Mouse (Mus musculus): ENCODE results near the gene H3f3a.

H3f3a gene

GRCm38 (mm10) chr1:180783580-180783928 lies 30.2 kb downstream of the H3f3a start:
- no peak for DNase-seq (ENCODE audit: extremely low spot score, low read depth, low spot score)

DNA sequence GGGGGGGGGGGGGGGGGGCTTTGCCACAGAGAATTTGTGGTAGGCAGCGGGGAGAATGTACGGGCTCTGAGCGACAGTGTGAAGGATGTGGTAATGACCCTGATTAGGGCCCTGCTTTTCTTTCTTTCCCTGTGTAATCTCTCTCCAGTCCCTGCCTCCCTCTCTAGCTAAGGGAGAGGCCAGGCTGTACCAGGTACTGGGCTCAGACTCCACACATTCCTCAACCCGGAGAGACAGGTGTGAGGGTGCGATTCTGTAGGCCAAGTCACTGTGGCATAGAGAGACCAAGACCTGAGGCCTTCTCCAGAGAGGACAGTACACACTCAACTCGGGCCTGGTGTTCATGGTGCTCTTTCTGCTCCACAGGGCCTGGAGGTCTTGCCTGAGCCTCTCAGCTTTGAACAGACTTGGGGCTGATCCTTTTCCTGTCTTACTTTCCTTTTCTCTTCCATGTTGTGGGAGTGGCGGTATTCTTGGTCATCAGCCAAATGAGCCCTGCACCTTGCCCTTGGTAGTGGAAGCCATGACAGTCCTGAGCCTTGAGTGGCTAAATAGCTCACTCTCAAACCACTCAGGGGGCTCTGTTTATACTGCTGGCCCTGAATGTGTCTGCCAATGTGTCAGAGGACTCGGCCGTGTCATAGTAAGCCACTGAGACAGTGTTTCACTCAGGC lies 30.7 kb downstream of the H3f3a start:
- DNase-seq (ENCODE audit: extremely low spot score, low read depth, low spot score) = no peak

DNA sequence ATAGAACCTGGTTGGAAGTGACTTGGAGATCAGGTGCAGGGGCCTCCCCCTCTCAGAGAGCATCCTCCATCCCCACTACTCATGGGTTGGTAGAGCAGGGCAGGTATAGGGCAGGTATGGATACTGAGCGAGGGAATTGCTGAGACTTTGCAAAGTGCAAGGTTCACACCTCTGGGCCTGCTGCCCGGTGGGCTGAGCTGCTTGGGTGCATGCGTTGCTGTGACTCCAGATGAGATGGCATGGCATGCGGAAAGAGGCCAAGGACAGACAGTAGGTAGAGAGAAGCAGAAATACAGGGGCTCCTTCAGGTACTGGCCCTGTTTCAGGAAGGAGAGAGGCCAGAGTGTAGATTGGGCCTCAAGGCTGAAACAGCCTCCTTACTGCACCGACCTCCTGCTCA lies 32.5 kb downstream of the H3f3a start:
- no peak for DNase-seq (ENCODE audit: extremely low spot score, low read depth, low spot score)

- no peak for DNase-seq (ENCODE audit: extremely low spot score, low read depth, low spot score)
Measured at GRCm38 (mm10) chr1:180780291-180780690, 33.5 kb downstream of the H3f3a start.

- DNase-seq (ENCODE audit: extremely low spot score, low read depth, low spot score) = no peak
Measured at GRCm38 (mm10) chr1:180778941-180779340, 34.8 kb downstream of the H3f3a start.

DNA sequence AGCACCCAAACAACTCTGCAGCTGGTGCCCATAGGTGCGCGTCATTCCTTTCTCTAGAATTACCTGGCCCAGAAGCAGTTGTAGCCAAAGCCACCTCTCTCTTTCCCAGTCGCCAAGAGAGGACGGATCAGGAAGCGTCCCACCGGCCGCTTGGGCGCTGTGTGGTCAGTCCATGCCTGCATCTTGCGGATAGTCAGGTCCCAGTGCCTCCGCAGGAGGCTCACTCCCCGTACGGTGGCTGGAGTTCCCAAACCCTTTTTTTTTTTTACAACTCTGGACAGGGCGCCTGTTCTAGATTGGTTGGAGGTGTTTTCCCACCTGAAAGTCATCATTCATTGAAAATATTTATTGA lies 35.4 kb downstream of the H3f3a start:
- DNase-seq (ENCODE audit: extremely low spot score, low read depth, low spot score) = no peak

GRCm38 (mm10) chr1:180777660-180778402 lies 35.9 kb downstream of the H3f3a start:
- peak; percentile 73 for DNase-seq (ENCODE audit: extremely low spot score, low read depth, low spot score)

DNA sequence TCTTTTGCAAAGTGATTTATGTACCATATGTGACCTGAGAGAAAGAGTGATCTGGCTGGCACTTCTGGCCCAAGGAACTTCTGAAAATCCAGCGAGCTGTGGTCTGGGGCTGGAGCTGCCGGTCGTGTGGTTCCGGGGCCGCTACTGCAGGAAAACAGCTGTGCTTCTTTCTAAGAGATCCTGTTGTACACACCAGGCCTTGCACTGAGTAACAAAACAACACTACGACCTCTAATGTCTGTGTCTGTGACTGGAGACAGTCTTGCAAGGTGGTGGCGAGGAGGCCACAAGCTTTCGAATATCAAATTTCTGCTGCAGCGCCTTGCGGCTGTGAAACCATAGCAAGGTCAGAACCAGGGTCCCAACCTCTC lies 36.5 kb downstream of the H3f3a start:
- DNase-seq (ENCODE audit: extremely low spot score, low read depth, low spot score) = no peak

GRCm38 (mm10) chr1:180776494-180776893 lies 37.2 kb downstream of the H3f3a start:
- DNase-seq (ENCODE audit: extremely low spot score, low read depth, low spot score) = no peak

DNA sequence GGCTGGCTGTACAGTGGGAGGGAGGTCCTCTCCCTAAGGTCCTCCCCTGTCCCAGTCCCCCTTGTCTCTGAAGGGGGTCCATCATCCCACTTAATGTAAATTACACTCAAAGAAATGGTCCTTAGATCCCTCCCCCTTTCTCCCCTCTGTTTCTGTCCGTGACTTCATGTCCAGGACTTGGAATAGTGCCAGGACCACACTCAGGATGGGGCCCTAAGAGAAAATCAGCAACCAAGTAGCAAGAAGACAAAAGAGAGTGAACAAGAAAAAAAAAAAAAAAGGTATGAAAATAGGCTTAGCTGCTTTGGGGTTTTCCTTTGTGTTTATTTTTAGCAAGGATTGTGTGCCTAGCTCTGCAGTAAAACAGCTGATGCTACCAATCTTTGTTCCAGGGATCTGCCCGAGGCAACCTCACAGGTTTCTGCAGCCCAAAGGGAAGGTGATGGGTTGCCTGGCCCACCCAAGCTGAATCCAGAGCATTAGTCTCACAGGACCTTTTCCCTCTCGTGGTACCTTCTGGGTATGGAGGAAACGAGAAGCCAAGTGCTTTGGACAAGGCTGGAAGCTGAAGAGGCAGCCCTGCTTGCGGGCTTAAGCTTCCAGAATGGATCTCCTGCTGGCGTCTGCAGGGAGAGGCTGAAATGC lies 37.8 kb downstream of the H3f3a start:
- no peak for DNase-seq (ENCODE audit: extremely low spot score, low read depth, low spot score)

DNA sequence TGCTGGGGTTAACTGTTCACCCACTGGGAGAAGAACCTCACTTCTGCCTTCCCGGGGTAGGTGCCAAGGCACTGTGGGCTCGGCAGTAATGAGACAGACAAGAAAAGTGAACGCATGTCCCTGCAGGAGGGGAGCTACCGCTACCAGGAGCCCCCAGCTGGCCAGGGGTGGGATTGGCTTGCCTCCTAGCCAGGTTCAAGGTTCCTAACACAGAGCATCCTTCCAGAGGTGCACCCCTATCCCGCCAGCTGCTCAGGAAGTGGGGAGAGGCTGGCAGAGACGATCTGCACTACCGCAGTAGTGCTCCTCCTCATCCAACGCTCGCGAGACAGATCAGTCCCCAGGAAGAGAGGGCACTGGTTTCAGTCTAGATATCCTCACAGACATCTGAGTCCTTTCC lies 38.4 kb downstream of the H3f3a start:
- DNase-seq (ENCODE audit: extremely low spot score, low read depth, low spot score) = no peak

DNA sequence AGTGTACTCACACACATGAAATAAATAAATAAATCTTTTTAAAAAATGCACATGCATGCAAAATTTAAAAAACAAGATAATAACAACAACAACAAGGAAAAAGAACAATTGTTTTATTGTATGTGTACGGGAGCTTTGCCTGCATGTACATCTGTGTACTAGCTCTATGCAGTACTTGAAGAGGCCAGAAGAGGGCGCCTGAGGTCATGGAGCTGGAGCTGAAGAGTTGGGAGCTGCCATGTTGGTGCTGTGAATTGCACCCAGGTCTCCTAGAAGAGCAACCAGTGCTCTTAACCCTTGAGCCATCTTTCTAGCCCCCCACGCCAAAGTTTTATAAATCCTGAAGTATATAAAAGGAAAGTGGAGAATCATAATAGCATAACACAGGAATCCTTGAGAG lies 39.1 kb downstream of the H3f3a start:
- no peak for DNase-seq (ENCODE audit: extremely low spot score, low read depth, low spot score)

- no peak for DNase-seq (ENCODE audit: extremely low spot score, low read depth, low spot score)
Measured at GRCm38 (mm10) chr1:180772291-180772690, 41.5 kb downstream of the H3f3a start.

GRCm38 (mm10) chr1:180771722-180772121 lies 42.0 kb downstream of the H3f3a start:
- no peak for DNase-seq (ENCODE audit: extremely low spot score, low read depth, low spot score)

DNA sequence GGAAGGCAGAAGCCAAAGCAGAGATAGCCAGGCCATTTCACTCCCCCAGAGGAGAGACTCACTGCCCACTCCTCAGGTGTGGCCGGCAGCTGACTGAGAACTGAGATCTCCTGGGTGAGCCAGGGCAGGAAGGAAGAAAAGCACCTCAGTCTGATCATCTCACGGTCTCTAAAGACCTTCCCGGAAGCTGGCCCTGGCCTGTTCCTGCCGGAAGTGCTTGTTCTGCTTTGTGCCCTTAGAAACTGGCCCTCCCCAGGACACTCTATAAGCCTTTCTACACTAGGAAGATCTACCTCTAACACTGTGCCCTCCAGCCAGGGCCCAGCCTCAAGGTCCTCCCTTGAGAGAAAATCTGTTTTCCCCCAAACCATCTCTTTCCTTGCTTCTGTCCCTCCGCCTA lies 42.4 kb downstream of the H3f3a start:
- DNase-seq (ENCODE audit: extremely low spot score, low read depth, low spot score) = no peak

DNA sequence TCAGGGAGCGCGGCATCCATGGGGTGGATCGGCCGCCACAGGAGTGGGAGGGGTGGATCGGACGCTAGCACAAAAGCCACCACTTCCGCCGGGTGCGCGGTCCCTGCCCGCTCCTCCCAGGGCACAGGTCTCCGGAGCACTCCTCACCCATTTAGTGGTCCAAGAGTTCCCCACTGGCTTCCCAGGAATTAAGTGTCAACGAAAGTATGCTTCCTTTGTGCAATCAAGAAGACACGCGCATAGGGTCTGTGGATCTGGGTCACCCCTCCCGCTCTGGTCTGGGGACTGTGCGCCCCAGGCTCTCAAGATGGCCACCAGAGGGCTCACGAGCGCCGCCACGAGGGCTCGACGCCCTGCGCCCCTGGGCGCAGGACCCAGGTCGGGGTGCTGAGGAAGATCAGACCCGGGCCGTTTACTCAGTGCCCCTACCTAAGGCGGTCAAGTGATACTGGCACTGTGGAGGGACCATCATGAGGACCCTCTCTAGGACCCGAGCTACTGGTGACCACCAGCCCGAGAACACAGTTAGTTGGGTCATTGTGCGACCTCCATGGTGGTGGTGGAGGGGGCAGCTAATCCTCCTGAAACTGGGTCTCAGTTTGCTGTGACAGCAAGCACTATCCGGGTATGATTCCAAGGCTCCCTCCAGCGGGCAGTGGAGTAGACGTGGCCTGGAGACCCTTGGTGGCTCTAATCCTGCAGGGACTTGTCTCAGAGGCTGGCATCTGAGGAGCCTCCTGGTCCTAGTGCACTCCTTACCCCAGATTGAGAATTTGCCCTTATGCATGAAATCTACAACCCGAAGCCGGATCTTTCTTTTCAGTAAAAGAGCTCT lies 45.2 kb downstream of the H3f3a start:
- DNase-seq (ENCODE audit: extremely low spot score, low read depth, low spot score) = peak; percentile 71

- no peak for DNase-seq (ENCODE audit: extremely low spot score, low read depth, low spot score)
Measured at GRCm38 (mm10) chr1:180767541-180768333, 46.0 kb downstream of the H3f3a start.

DNA sequence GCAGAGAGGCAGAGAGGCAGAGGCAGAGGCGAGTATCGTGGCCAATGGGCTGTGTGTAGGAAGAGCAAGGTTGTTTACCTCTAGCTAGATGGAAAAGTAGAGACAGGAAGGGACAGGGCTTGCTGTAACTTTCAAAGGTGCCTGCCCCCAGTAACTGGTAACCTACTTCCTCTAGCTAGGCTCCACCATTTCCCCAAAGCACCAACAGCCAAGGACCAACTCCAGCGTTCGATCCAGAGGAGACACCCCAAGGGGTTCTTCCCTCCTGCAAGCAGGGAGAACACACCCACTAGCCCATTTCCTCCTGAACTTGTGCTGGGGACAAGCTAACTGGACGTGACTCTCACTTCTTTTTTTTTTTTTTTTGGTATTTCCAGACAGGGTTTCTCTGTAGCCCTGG lies 47.2 kb downstream of the H3f3a start:
- no peak for DNase-seq (ENCODE audit: extremely low spot score, low read depth, low spot score)

DNA sequence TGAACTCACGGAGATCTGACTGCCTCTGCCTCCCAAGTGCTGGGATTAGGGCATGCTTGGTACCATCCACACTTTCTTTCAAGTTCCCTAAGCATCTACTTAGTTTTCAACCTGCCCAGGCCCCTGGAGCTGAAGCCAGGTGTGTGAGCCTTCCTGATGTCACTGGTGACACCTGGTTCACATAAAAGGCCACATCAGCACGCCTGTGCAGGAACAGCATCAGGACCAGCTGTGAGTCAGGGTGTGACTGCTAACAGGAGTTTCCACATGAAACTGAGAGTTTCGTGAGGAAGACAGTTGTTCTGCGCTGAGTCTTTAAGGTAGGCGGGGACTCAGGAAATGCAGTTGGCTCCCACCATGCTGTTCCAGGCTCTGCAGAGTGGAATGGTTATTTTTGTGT lies 48.4 kb downstream of the H3f3a start:
- DNase-seq (ENCODE audit: extremely low spot score, low read depth, low spot score) = no peak

- peak; percentile 83 for DNase-seq (ENCODE audit: extremely low spot score, low read depth, low spot score)
Measured at GRCm38 (mm10) chr1:180763828-180764227, 49.9 kb downstream of the H3f3a start.

DNA sequence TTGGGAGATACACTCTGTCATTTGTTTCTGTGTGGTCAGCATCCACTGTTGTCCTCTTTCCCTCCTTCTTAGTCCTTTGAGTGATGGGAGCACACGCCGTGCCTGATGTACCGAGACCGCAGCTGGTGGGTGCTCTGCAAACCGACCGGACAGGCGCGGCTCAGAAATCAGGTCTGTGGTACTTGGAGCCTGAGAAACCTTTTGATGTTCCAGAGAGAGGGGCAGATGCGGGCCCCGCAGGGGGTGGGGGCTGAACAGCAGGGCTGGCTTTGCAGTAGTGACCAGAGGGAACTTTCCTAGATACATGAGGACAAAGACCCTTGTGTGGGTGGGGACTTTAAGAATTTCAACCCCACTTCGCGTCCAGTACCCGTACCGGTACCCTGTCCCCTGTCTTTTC lies 50.4 kb downstream of the H3f3a start:
- DNase-seq (ENCODE audit: extremely low spot score, low read depth, low spot score) = no peak

All from hindlimb bud, embryonic 11.5 days (tissue).